Mouse (Mus musculus) mesoderm, embryonic 11.5 days (tissue): ENCODE measurements around the gene Fam102b.

ENCODE experiments used
- DNase-seq: peaks from one replicate; pipeline ENCODE4 v3.0.0-alpha.2; 2012; ENCODE audit warnings: low read depth, low spot score

The Fam102b gene

DNA sequence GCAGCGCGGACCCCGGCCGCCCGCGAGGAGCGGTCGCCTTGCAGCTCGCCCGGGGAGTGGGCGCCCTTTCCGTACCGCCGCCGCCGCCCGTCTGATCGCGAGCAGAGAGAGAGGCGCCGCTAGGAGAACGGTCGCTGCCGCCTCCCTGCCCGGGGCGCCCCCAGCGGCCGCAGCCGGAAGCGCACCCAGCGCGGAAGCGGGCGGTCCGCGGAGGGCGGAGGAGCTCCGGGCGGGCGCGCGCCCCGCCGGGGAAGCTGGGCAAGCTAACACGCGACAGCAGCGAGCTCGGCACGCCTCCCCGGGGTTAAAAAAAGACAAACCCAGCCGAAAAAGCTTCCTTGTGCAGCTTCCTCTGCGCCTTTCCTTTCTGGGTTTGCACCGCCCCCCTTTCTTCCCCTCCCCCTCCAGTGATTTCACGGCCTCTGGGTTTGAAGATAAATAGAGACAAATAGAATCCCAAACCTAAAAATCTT lies at the start of gene Fam102b:
Gene Fam102b (minus strand): TSS at position 93 of the 473 bp plus-strand sequence.
- DNase-seq: peak; percentile 89

DNA sequence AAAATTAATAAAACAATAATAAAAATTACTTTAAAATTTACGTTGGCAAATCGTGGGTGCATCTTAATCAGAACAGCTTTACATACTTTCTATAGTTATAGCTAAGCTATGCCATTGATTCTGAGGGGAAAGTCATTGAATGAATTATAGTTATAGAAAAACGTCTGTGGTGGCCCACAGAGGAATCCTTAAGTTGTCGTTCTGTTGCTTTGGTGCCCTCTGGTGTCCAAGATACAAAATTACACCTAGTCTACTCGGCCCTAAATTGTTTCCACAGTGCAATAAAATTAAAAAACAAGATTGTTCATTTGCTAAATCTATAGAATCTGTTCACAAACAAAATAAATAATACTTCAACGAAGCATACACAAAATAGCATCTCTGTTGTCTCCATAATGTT lies 35.6 kb upstream of the Fam102b start:
- peak; percentile 80 for DNase-seq

DNA sequence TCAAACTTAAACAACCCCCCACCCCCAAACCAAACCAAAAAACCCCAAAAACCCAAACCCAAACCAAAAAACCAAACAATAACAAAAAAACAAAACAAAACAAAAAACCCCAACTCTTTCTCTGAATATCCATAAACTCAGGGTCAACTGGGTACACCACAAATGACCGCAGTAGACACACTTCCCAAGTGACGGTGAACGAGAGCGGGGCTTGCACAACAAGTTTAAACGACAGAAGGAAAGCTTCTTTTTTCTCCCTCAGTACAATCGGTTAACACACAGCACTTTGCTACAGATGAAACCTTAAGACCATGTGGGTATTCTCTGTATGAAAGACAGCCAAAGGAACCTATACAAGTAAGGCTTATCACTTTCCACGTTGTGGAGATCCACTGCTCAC lies 35.0 kb upstream of the Fam102b start:
- DNase-seq: no peak

DNA sequence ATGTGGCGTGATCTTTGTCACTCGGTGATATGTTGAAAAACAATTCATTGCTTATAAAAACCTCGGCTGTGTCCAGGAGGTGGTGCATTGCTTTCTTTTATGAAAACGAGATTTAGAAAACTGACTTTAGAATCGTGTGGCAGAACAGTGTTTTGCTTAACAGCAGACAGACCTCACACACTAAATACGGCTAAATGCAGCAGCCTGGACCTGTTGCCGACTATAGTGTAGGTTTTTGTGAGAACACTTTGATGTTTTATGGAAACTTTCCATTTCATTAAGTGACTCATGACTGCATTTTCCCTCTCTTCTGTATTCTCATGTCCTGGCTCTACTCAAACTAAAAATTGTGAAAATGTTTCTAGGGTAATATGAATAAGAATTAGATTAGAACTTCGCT lies 32.5 kb upstream of the Fam102b start:
- no peak for DNase-seq

DNA sequence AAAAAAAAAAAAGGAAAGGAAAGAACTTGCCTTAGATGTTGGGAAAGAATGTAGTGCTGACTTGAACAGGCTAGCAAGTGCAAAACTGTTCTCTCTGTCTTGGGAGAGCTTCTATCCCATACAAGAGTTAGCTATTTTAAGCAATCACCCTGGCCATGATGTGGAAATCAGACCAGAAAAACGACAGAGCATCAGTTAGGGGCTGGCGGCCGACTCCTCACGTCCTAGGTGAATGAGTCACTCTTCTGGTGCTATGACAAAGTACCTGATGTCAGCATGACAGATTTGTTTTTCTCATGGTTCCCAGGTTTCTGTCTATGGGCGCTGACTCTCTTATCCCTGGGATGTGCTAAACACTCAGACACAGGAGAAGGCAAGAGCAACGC lies 24.5 kb upstream of the Fam102b start:
- DNase-seq: no peak

DNA sequence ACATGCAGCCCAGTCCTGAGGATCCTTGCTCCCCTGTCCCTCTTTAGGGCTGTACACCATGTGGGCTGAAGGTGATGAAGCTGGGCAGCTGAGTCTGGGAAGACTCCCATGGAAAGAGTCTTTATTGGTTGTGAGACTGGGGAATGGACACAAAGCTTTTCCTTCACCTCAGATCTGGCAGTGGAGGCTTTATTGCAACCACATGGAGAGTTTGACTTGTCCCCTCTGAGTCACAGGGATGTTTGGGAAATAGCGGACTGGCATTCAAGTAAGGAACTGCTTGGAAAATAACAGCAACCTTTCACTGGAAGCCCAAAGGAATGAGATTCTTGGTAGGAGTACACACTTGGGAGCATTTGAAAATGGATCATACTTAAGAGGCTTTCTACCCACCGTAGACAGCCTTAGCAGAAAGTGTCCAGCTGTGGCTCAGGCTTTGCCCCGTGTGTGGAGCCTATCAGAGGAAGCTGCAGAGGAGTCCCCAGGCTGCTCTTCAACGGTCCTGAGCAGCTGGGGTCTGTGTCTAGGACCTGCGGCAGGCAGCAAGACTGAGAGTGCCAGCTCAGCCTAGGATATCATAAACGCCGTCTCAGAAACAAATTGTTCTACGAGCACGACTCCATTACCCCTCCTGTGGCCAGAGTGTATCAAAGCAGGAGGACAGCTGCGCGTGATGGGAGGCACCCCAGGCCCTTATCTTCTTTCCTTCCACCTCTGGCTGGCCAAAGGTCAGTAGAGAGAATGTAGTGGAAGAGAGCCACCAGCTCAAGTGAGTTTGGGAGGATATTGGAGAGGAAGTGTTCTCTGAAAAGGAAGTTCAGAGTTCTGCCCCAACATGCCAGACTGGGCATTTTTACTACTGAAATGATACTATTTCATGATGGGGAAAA lies 23.9 kb upstream of the Fam102b start:
- DNase-seq: no peak

DNA sequence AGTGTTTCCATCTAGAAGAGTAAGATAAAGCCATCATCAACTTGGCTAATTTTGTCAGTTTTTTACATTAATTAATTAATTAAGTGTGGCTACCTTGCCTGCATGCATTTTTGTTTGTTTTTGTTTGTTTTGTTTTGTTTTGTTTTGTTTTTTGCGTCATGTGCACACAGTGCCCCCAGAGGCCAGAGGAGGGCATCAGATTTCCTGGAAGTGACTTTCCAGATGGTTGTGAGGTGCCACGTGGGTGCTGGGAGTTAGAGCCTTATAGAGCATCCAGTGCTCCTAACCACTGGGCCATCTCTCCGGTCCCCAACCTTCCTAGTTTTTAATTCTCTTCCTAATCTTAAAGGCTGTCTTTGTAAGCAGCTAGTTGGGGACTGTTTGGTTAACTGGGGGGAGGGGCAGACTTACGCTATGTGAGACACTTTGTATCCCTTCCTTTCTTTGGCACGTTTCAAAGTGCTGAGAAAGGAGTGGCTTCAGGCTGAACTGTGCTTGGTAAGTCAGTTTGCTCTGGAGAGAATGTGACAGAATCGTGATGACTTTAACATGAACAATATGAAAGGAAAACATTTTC lies 20.4 kb upstream of the Fam102b start:
- no peak for DNase-seq

DNA sequence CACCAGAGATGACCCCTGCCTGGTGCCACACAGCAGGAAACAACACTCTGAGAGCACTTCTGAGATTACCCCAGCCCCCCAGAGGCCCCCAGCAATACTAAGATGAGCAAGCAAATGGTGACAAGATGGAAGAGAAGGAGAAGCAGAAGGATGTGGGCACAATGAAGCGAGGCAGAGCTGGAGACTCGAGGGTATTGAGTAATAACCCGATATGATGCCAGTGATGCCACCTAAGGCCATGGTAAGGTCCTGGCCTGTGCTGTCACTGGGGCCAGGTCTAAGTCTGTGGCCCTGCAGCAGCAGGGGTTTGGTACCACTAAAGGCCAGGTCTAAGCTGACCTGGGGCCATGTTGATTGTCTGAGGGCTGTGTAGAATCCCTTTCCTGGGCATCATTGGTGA lies 19.0 kb upstream of the Fam102b start:
- DNase-seq: no peak

DNA sequence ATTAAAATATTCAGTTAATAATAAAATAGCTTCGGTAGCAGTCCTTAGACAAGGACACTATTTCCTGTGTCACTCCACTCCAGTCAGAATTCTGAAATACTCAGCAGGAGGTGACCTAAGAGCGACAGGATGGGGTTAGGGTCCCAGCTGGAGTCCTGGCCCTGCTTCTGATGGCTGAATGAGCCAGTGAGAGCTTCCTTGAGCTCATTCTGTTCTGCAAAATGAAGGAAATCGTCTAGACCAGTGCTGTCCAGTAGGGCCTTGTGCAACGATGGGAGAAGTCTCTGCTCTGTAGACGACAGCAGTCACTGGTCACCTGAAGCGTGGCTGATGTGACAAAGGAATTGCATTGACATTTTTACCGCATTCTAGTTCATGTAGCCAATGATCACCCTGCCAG lies 16.0 kb upstream of the Fam102b start:
- no peak for DNase-seq

DNA sequence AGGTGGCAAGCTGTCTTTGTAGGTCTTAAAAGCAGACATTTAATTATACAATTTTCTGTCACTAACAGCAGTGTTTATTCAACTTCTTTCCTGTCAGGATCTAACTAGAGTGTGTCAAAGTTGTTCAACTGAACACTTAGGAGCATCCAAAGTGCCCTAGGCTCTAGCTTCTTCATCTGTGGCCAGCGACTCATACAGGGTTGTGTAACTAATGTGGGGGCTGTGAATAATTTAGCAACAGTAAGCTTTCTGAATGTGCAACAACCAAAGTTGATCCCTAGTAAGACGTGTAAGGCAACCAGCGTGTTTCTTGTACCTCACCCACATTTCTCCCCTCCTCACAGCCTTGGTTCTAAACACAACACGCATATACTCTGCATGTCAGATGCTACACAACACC lies 13.5 kb upstream of the Fam102b start:
- no peak for DNase-seq

DNA sequence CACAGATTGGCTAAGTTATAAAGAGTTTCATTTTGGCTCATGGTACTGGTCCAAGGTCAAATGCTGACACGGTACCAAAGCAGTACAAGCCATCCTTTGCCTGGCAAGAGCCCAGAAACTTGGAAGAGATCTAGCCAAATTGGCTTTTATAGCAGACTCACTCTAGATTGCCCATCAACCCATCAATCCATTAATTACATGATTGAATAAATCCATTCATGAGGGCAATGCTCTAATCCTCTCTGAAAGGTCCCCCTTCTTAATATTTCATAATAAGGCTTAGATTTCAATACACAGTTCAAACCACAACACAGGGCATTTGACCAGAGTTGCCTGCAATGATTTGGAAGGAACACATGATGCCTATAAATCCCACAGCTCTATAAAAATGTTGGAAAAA lies 7.0 kb upstream of the Fam102b start:
- DNase-seq: no peak

DNA sequence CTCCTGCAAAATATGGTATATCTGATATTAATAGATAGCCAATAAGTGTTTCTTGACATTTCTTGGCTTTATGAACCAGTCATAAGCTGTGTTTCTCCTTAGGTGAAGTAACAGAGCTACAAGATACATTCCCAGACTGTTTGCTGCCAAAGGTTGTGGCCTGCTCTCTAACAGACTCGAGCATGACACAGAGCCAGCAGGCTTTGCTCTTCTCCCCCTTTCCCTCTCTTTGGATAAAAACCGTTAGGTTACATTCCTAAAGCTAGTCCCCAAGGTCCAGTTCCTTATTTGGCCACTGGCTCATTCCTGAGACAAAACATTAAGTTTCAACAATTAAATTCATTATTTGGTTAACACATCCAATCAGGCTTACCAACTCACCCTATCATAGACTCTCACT lies 4.9 kb upstream of the Fam102b start:
- no peak for DNase-seq

DNA sequence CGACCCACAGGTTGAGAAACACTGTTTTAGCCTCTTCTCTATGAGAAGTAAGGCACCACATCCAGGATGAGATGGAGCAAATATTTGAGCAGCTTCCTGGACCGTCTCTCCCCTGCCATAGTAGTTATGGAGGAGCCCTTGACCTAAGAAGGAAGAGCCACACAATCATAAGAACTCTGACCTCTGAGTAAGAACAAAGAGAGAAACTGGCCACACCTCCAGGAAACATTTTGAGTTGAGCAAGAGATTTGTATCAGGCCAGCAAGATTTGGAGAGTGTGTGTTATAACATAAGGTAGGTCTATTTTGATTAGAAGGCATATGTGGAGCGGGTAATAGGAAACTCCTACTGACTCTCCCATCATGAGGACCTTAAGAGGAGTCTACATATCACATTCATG lies 4.2 kb upstream of the Fam102b start:
- DNase-seq: no peak

DNA sequence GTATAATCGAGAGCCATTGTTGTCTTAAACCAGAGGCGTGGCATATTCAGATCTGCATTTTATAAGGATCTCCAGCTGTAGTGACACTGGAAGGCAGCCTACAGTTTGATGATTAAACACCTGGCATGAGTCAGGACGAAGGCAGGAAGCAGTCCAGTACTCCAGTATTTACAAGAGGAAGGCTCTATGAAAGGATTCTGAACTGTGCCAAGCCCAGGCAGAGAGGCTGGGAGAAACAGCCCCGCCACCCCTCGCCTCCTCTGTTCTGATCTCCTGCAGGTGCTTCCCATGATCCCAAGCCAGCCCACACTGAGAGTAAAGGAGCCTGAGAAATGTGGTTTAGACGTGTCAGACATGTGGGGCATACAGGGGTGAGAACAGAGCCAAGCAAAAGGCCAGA lies 3.4 kb upstream of the Fam102b start:
- no peak for DNase-seq

DNA sequence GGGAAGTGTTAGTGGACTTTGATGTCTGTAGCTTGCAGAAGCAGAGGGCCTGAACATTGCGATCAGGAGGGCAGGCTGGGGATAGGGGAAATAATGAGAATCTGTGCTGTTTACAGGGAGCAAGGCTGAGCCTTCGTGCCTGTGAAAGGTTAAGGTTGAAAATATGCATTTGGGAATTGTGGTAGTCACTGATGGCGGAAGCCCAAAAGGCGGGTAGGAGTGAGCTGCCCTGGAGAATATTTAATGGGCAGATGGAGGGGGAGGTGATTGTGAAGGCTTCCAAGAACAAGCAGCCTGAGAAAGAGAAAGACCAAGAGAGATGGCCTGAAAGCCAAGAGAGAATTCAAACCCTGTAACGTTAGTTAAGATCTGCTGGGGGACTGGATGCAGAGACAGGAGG lies 2.3 kb upstream of the Fam102b start:
- no peak for DNase-seq

DNA sequence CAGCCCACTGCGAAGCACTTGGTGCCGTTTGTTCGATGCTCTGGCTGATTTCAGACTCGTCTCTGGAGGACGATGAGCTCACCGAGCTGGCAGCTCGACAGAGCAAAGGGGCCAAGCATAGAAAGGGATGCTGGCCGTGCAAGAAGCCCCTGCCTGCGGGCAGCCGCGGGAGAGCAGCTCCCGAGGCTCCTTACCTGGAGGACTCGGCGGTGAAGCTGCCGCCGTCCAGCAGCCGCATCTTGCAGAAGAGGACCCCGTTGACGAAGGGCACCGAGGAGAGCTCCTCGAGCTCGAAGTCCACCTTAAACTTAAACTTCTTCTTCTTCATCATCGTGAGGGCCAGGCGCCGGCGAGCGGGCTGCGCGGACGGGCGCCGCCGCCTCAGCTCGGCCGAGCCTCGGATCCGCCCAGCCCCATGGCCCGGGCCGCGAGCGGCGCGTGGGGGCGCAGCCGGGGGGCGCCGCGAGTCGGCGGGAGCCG lies 376 bp downstream of the Fam102b start:
- peak; percentile 51 for DNase-seq

DNA sequence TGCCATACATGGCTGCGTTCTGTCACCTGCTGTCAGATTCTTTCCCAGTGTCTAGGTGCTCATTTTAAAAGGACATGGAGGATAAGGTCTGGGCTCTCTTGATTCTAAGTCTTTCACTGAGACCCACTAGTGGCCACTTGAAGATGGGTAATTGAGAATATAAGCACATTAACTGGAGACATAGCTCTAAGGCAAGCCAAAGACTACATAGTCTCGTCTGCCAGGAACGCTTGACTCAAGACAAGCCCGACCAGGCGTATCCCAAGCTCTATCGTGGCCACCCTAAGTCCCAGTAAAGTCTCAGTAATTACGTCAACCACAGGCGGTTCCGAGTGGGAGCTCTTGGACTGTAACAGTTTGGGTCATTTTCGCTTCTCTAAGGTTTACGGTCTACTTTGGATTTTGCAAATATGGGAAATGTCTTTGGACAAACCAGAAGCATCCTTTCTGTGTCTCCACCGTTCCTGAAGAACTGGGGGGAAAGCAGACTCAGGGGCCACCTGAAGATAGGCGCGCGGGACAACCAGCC lies 881 bp downstream of the Fam102b start:
- no peak for DNase-seq

DNA sequence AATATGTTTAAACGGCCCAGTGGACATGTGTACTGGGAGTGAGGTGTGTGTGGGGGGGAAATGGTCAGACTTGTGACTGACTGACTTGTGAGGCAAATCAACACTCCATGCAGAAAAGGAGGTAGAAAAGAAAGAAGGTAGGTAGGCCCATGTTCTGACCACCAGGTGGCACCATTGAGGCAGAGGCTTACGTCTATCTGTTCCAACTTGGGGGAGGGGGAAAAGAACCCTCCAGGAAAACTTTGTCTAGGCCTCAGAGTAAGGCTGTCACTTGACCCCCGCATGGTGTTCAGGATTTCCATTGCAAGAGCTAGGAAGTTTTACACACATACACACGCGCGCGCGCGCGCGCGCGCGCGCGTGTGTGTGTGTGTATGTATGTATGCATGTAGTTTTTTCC lies 1.8 kb downstream of the Fam102b start:
- peak; percentile 92 for DNase-seq

DNA sequence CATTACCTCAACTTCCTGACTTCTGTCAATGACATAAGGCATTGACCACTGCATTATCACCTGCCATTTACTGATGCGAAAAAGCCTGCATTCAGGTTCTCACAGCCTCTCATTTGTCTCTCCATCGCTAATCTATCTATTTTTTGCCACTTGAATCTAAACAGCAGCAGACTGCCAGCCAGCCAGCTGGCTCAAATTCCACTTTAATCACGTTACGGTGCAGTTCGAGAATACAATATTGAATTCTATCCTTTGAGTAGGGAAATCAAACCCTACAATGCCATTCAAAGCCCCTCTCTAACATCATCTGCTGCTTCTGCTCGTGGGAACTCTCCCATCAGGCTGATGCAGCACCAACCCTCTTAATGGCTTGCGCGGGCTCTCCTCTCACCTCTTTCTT lies 4.3 kb downstream of the Fam102b start:
- no peak for DNase-seq

DNA sequence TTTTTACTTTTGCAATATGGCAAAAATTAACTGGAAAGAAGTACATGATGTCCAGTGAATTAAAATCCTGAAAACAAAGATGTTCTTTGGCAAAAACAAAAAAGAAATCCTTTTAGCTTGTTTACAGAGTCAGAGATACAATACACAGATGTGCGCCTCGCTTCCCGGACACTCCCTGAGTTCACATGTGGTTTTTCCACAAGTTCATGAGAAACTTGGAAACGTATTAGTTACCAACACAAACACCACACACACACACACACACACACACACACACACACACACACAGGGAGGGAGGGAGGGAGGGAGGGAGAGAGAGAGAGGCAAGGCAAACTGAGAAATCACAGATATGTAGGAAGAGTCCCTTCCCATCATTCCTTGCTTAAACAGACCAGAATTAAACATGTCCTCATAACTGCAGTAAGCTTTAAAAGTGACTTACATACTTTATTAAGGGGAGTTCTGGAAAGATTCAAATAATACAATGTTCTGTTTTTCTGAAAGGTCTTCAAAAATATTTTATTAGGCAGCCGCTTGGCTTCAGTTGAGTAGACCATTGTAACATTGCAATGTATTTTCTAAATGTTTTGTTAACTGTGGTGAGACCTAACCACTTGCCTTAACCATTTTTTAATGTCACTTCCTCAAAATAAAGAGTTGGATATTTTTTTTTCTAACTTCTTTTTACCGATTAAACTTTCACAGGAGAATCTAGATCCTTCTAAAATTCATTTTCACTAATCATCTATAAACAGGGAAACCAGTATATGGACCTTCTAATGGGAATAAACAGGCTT lies 5.5 kb downstream of the Fam102b start:
- DNase-seq: no peak

DNA sequence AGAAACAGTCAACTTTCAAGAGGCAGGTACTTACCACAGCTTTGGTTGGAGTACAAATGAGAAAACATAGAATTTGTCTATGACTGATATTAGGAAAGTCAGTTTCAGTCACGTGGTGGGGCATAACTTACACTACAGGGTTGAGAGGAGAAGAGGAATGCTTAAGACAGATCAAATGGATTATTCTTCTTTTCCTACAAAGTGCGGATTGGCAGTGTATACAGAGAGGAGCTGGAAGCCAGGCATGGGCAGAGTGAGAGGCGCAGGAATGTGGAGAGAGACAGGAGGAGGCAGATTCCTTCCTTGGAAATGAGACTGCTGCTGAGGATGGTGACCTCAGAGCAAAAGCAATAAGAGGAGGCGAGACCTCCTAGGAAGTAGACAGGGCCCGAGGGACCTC lies 9.1 kb downstream of the Fam102b start:
- no peak for DNase-seq

DNA sequence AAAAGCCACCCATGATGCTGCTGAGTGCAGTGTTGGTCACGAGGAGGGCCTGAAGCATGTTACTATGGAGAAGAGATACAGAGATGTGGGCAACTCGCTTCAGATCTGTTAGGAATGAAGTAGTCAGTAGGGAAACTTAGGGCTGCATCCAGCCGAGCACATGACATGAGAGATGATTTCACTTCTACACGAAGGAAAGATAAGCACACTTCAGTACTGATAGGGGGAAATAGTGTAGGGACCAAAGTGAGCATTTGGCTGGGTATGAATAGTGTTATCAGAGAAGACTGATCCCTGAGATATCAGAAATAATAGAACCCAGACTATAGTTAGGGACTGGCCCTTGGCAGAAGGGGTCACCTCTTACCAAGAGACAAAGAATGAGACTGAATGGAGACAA lies 14.8 kb downstream of the Fam102b start:
- DNase-seq: no peak
